Mouse (Mus musculus): ENCODE measurements around the gene Fkbp5.

DNA sequence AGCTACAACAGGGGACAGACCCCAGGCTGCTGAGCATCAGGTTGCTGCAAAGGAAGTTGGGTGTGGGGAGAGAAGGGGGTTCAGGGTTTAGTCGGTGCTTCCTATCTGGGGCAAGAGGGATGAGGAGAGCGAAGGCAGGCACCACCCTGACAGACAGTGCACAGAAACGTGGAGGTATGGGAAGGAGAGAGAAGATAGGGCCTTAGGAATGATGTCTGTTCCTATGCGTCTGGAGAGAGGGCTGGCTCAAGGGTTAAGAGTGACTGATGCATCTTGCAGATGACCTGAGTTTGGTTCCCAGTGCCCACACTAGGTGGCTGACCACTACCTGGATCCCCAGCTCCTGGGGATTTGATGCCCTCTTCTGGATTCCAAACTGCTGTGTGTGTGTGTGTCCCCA is 446 bp downstream of the Fkbp5 start:
- TF ChIP-seq EP300 (IDR thresholded peaks at IDR 0.05; ENCODE audit: low read depth), result no peak
- TF ChIP-seq CTCF (IDR thresholded peaks at IDR 0.05; ENCODE audit: low read depth), result no peak
